Mouse (Mus musculus): ENCODE measurements around the gene Hexim1. TPM values are rescaled to one million over a fixed set of nuclear protein-coding genes. Genes with fewer than 3 reads are reported as not detected.

The Hexim1 gene
- polyA plus RNA-seq, 1 experiment from 2014 or later: 3.7 TPM

DNA sequence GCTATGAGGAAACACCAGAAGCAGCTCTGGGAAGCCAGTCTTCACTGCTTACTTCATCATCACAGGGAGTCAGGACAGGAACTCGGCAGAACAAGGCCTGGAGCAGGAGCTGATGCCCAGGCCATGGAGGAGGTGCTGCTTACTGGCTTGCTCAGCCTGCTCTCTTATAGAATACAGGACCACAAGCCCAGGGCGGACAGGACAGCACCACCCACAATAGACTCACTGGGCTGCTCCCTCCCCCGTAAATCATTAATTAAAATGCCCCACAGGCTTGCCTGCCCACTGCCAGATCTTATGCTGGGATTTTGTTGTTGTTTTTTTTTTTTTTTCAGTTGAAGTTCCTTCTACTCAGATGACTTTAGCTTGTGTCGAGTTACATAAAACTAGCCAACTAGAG lies 31.7 kb downstream of the Hexim1 start:
- Histone ChIP-seq H3K4me1 (peaks cover 5% of the 10 kb centered on the region), H3K27me3 (replicated peaks) (no peaks in the 10 kb centered on the region), H3K9ac (no peak overlapping the region), H3K4me2 (no peak overlapping the region), H3K36me3 (replicated peaks) (no peaks in the 10 kb centered on the region), H3K4me3 (no peak overlapping the region), H3K27ac (no peak overlapping the region), H3K9me3 (no peaks in the 10 kb centered on the region)
- WGBS: 68% methylated on average over 4 of the region's 4 CpGs
- ATAC-seq (replicated peaks): no peak

GRCm38 (mm10) chr11:103149771-103150170 lies 33.7 kb downstream of the Hexim1 start:
- Histone ChIP-seq H3K4me2 (no peak overlapping the region), H3K9ac (no peak overlapping the region), H3K27me3 (replicated peaks) (no peaks in the 10 kb centered on the region), H3K27ac (no peak overlapping the region), H3K36me3 (replicated peaks) (no peaks in the 10 kb centered on the region), H3K4me3 (no peak overlapping the region), H3K9me3 (no peaks in the 10 kb centered on the region), H3K4me1 (no peaks in the 10 kb centered on the region)
- ATAC-seq (replicated peaks): no peak
- WGBS: 95% methylated on average over 4 of the region's 4 CpGs

- 2% methylated on average over 25 of the region's 25 CpGs for WGBS
- peaks cover 7% of the 10 kb centered on the region; the same call in 1 of the 2 replicates for H3K4me1 ChIP-seq
- H3K27me3 ChIP-seq (replicated peaks): no peaks in the 10 kb centered on the region
- ATAC-seq (replicated peaks): peak; percentile 87
- H3K9me3 ChIP-seq: no peaks in the 10 kb centered on the region
- H3K4me3 ChIP-seq: 0 out of 2 replicates have a peak overlapping the region, but pooled peaks have one; percentile 15
- H3K9ac ChIP-seq: no peak overlapping the region
- H3K36me3 ChIP-seq (replicated peaks): no peaks in the 10 kb centered on the region
- no peak overlapping the region for H3K27ac ChIP-seq
- peak overlapping the region; percentile 39 for H3K4me2 ChIP-seq
These were observed 42.8 kb downstream of the Hexim1 start for GRCm38 (mm10) chr11:103158621-103159478.

- no peak for ATAC-seq (replicated peaks)
- no peak overlapping the region for H3K4me2 ChIP-seq
- peaks cover 7% of the 10 kb centered on the region; the same call in 1 of the 2 replicates for H3K4me1 ChIP-seq
- WGBS: 93% methylated on average over 11 of the region's 11 CpGs
- no peak overlapping the region for H3K27ac ChIP-seq
- no peaks in the 10 kb centered on the region for H3K36me3 ChIP-seq (replicated peaks)
- H3K9me3 ChIP-seq: no peaks in the 10 kb centered on the region
- H3K9ac ChIP-seq: no peak overlapping the region
- no peaks in the 10 kb centered on the region for H3K27me3 ChIP-seq (replicated peaks)
- no peak overlapping the region for H3K4me3 ChIP-seq
These were observed 44.7 kb downstream of the Hexim1 start for GRCm38 (mm10) chr11:103160738-103161137.

DNA sequence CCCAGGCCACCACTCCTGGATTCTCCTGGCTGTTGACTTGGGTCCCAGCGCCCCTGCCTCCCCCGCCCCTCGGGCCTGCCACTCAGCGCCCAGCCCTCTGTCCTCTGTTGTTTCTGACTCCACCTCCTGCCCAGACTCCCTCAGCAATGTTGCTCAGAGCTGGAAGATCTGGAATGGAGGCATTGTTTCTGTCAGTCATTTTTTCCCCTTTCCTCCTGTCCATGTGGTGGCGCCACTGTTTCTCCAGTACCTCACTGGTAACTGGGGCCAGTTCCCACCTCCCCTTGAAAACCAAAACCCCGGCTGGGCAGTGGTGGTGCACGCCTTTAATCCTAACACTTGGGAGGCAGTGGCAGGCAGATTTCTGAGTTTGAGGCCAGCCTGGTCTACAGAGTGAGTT lies 45.4 kb downstream of the Hexim1 start:
- Histone ChIP-seq H3K4me2 (no peak overlapping the region), H3K27me3 (replicated peaks) (no peaks in the 10 kb centered on the region), H3K4me3 (no peak overlapping the region), H3K9me3 (no peaks in the 10 kb centered on the region), H3K4me1 (peaks cover 7% of the 10 kb centered on the region; the same call in 1 of the 2 replicates), H3K36me3 (replicated peaks) (no peaks in the 10 kb centered on the region), H3K27ac (no peak overlapping the region), H3K9ac (no peak overlapping the region)
- WGBS: 76% methylated on average over 7 of the region's 7 CpGs
- ATAC-seq (replicated peaks): no peak

DNA sequence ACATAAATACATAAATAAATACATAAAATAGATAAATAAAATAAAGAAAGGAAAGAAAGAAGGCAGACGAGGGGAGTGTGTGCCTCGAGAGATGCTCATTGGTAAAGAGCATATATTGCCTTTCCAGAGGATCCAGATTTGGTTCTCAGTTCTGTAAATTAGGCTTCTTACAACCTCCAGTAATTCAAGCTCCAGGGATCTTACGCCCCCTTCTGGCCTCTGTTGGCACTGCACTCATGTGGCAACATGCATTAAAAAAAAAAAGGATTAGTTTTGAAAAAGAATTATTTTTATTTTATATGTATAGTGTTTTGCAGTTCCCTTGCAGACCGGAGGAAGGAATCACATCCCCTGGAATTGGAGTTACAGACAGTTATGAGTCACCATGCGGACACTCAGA lies 46.1 kb downstream of the Hexim1 start:
- H3K27me3 ChIP-seq (replicated peaks): no peaks in the 10 kb centered on the region
- 93% methylated on average over 5 of the region's 5 CpGs for WGBS
- H3K4me3 ChIP-seq: no peak overlapping the region
- H3K36me3 ChIP-seq (replicated peaks): no peaks in the 10 kb centered on the region
- ATAC-seq (replicated peaks): no peak
- peaks cover 7% of the 10 kb centered on the region; the same call in 1 of the 2 replicates for H3K4me1 ChIP-seq
- H3K27ac ChIP-seq: no peak overlapping the region
- H3K4me2 ChIP-seq: no peak overlapping the region
- no peak overlapping the region for H3K9ac ChIP-seq
- H3K9me3 ChIP-seq: no peaks in the 10 kb centered on the region

DNA sequence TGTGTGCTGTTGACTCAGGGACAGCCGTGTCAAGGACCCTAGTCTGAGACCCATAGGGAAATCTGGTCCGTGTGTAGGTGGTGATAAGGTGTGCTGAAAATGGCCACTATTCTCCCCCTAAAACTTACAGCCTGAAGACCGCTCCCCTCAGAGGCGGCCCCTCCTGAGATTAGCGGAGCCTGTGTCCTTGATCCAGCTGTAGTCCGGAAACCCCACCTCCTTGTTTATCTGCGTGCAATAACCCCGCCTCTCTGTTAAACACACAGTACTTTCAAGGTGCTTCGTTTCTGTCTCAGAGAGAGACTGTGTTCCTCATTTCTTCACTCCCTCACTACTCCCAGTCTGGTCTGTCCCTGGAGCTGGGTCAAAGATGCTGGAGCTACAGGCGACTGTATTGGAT lies 48.4 kb downstream of the Hexim1 start:
- no peak overlapping the region for H3K4me3 ChIP-seq
- H3K4me2 ChIP-seq: no peak overlapping the region
- H3K27me3 ChIP-seq (replicated peaks): peaks cover 3% of the 10 kb centered on the region; the same call in 1 of the 2 replicates
- H3K9ac ChIP-seq: no peak overlapping the region
- WGBS: 34% methylated on average over 10 of the region's 10 CpGs
- no peak overlapping the region for H3K27ac ChIP-seq
- H3K9me3 ChIP-seq: no peaks in the 10 kb centered on the region
- peaks cover 6% of the 10 kb centered on the region for H3K4me1 ChIP-seq
- no peaks in the 10 kb centered on the region for H3K36me3 ChIP-seq (replicated peaks)
- no peak for ATAC-seq (replicated peaks)

DNA sequence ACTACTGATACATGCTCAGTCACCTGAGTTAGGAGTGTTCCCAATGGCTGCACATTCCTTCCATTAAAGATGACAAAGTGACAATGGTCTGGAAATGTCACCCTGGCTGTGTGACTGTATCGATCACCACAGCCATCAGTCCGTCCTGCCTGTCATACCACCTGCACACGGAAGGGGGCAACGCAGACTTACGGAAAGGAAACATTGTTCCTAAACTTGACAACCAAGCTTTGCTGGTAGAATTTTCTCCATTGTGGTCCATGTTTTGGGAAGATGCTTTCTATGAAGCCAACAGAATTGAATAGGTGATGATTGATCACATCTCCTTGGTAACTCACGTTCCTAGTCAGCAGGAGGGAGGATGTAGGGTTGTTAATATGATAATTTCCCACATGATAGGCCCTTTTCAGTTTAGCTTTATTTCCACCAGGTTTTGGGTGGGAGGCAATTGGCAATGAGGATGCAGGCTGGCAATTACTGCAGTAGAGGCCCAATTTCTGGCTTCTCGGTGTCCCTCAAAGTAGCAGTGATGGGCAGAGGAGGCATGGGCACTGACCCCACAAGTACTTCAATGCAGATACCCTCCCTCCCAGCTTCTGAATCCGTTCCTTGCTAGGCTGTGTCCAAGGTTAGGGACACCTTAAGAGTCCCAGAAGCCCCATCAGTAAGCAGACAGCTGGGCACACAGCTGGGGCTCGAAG lies 52.8 kb downstream of the Hexim1 start:
- peak overlapping the region; percentile 32; the same call in 1 of the 2 replicates for H3K27ac ChIP-seq

More for the DNA sequence above, 52.8 kb downstream of the Hexim1 start:
- WGBS: 24% methylated on average over 9 of the region's 9 CpGs
- peaks cover 3% of the 10 kb centered on the region; the same call in 1 of the 2 replicates for H3K27me3 ChIP-seq (replicated peaks)
- H3K36me3 ChIP-seq (replicated peaks): no peaks in the 10 kb centered on the region
- no peak overlapping the region for H3K9ac ChIP-seq
- ATAC-seq (replicated peaks): no peak
- no peaks in the 10 kb centered on the region for H3K9me3 ChIP-seq
- H3K4me2 ChIP-seq: no peak overlapping the region
- H3K4me1 ChIP-seq: peaks cover 45% of the 10 kb centered on the region
- no peak overlapping the region for H3K4me3 ChIP-seq

Other genes starting within 250 kb of the Hexim1 start
- 133 and 146 TPM in 2 replicates for gene Eftud2, start 235.2 kb upstream of the Hexim1 start, polyA plus RNA-seq (2015; fragmentation: Nextera tagmentation; extraction: Ambion mirVana)
- gene Ccdc103, start 235.0 kb upstream of the Hexim1 start, polyA plus RNA-seq (2015; fragmentation: Nextera tagmentation; extraction: Ambion mirVana): 2.0 and 2.2 TPM in 2 replicates
- not detected in 2 replicates for gene Fam187a, start 231.1 kb upstream of the Hexim1 start, polyA plus RNA-seq (2015; fragmentation: Nextera tagmentation; extraction: Ambion mirVana)
- gene Gfap, start 215.3 kb upstream of the Hexim1 start, polyA plus RNA-seq (2015; fragmentation: Nextera tagmentation; extraction: Ambion mirVana): 0.14 and 0.25 TPM in 2 replicates
- gene Kif18b, start 191.1 kb upstream of the Hexim1 start, polyA plus RNA-seq (2015; fragmentation: Nextera tagmentation; extraction: Ambion mirVana): 1.8 and 2.4 TPM in 2 replicates
- gene C1ql1, start 169.5 kb upstream of the Hexim1 start, polyA plus RNA-seq (2015; fragmentation: Nextera tagmentation; extraction: Ambion mirVana): 11.7 and 14.0 TPM in 2 replicates
- 26.8 and 35.5 TPM in 2 replicates for gene Nmt1, start 88.0 kb upstream of the Hexim1 start, polyA plus RNA-seq (2015; fragmentation: Nextera tagmentation; extraction: Ambion mirVana)
- gene Dcakd, start 87.9 kb upstream of the Hexim1 start, polyA plus RNA-seq (2015; fragmentation: Nextera tagmentation; extraction: Ambion mirVana): 182 and 184 TPM in 2 replicates
- gene Plcd3, start 14.6 kb upstream of the Hexim1 start, polyA plus RNA-seq (2015; fragmentation: Nextera tagmentation; extraction: Ambion mirVana): 3.0 and 3.8 TPM in 2 replicates
- gene Acbd4, start 14.5 kb upstream of the Hexim1 start, polyA plus RNA-seq (2015; fragmentation: Nextera tagmentation; extraction: Ambion mirVana): 9.7 and 11.1 TPM in 2 replicates
- gene Hexim2, start 16.2 kb downstream of the Hexim1 start, polyA plus RNA-seq (2015; fragmentation: Nextera tagmentation; extraction: Ambion mirVana): 27.2 and 33.4 TPM in 2 replicates
- 7.0 and 7.5 TPM in 2 replicates for gene Fmnl1, start 54.9 kb downstream of the Hexim1 start, polyA plus RNA-seq (2015; fragmentation: Nextera tagmentation; extraction: Ambion mirVana)
- gene 1700023F06Rik, start 92.3 kb downstream of the Hexim1 start, polyA plus RNA-seq (2015; fragmentation: Nextera tagmentation; extraction: Ambion mirVana): 1.6 and 1.9 TPM in 2 replicates
- gene Spata32, start 102.2 kb downstream of the Hexim1 start, polyA plus RNA-seq (2015; fragmentation: Nextera tagmentation; extraction: Ambion mirVana): 0.66 and 0.71 TPM in 2 replicates
- 3.9 and 5.0 TPM in 2 replicates for gene Map3k14, start 151.2 kb downstream of the Hexim1 start, polyA plus RNA-seq (2015; fragmentation: Nextera tagmentation; extraction: Ambion mirVana)
- gene Arhgap27, start 247.5 kb downstream of the Hexim1 start, polyA plus RNA-seq (2015; fragmentation: Nextera tagmentation; extraction: Ambion mirVana): 3.9 and 4.6 TPM in 2 replicates

All from midbrain, embryonic 15.5 days (tissue).